Mouse (Mus musculus) embryonic facial prominence, embryonic 15.5 days (tissue): ENCODE results near the gene Tapbpl. TPM values are rescaled to one million over a fixed set of nuclear protein-coding genes. Genes with fewer than 3 reads are reported as not detected.

Experiments
- ATAC-seq: fragments of 200-750 bp; cut with Nextera tagmentation; 2 replicates; pipeline ENCODE4 v1.8.0; 2017; ENCODE audit warnings: low read depth, moderate TSS enrichment; ENCODE audit not compliant: insufficient number of reproducible peaks, low FRiP score, low TSS enrichment
- H3K27ac ChIP-seq: fragments of 300-500 bp; sonication (generic); replicated peaks from 2 replicates; pipeline ENCODE4 v1.5.1; 2015; ENCODE audit warnings: mild to moderate bottlenecking, inconsistent platforms
- H3K27me3 ChIP-seq: fragments of 300-500 bp; sonication (generic); 2 replicates; pipeline ENCODE4 v1.6.1; 2015; ENCODE audit warnings: inconsistent platforms
- H3K36me3 ChIP-seq: fragments of 300-500 bp; sonication (generic); 2 replicates; pipeline ENCODE4 v1.6.1; 2015; ENCODE audit warnings: mild to moderate bottlenecking, inconsistent platforms
- H3K4me1 ChIP-seq: fragments of 300-500 bp; sonication (generic); 2 replicates; pipeline ENCODE4 v1.6.1; 2015; ENCODE audit warnings: inconsistent platforms
- H3K4me2 ChIP-seq: fragments of 300-500 bp; sonication (generic); replicated peaks from 2 replicates; pipeline ENCODE4 v1.6.1; 2015; ENCODE audit warnings: mild to moderate bottlenecking, inconsistent platforms
- H3K4me3 ChIP-seq: fragments of 300-500 bp; sonication (generic); replicated peaks from 2 replicates; pipeline ENCODE4 v1.5.1; 2015; ENCODE audit warnings: mild to moderate bottlenecking, inconsistent platforms
- H3K9ac ChIP-seq: fragments of 300-500 bp; sonication (generic); 2 replicates; pipeline ENCODE4 v1.6.1; 2015; ENCODE audit warnings: inconsistent platforms
- H3K9me3 ChIP-seq: fragments of 300-500 bp; sonication (generic); replicated peaks from 2 replicates; pipeline ENCODE4 v1.6.1; 2016; ENCODE audit warnings: inconsistent platforms
- WGBS: fragments of 180-500 bp; shearing (Covaris S2); methylation state at CpG from one replicate; pipeline ENCODE4 v1.1.7; 2015; 5-methylcytosine and 5-hydroxymethylcytosine counted together
- polyA plus RNA-seq: library from polyadenylated mRNA; unstranded; fragments of >200 nt; fragmentation: Nextera tagmentation; extraction: Ambion mirVana; gene quantifications from 2 replicates; pipeline ENCODE4 v1.2.1, GENCODE M21; 2015

Gene Tapbpl
- polyA plus RNA-seq, 1 experiment from 2014 or later = 5.2 TPM

DNA sequence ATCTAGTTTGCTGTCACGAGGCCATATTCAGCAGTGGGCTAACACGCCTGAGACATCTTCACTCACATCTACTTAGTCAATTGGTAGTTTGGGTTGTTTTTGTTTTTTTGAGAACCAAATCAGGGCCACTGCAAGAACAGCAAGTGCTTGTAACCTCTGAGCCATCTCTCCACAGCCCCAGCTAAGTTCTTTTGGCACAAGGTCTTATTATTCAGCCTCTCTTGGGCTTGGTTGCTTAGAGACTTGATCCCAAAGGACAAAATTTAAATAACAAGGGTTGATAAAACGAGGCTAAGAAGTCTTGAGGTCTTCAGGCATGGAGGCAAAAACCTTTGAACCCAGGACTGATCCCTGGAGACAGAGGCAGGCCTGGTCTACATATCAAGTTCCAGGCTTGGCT lies 35.4 kb downstream of the Tapbpl start:
- Histone ChIP-seq H3K9me3 (no peaks in the 10 kb centered on the region), H3K27me3 (no peaks in the 10 kb centered on the region), H3K27ac (no peak overlapping the region), H3K36me3 (peaks cover 19% of the 10 kb centered on the region), H3K9ac (no peak overlapping the region), H3K4me2 (no peak overlapping the region), H3K4me3 (no peak overlapping the region), H3K4me1 (peaks cover 5% of the 10 kb centered on the region)
- WGBS = 54% methylated on average over 3 of the region's 3 CpGs
- no peak for ATAC-seq

DNA sequence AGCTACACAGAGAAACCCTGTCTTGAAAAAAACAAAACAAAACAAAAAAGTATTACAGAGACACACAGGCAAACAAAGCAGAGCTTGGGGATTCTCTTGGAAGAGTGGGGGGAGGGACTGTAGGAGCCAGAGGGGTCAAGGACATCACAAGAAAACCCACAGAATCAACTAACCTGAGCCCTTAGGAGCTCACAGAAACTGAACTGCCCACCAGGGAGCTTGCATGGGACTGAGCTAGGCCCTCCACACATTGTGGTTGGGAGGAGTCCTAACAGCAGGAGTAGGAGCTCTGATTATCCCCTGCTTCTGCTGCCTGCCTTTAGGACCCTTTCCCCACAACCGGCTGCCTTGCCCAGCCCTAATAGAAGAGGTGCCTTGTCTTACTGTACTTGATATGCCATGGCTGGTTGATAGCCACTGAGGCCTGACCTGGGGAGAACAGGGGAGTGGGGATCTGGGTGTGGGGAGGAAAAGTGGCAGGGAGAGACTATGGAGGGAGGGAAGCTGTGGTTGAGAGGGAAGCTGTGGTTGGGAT lies 36.1 kb downstream of the Tapbpl start:
- Histone ChIP-seq H3K27me3 (no peaks in the 10 kb centered on the region), H3K4me1 (peaks cover 5% of the 10 kb centered on the region), H3K4me2 (no peak overlapping the region), H3K9ac (no peak overlapping the region), H3K9me3 (no peaks in the 10 kb centered on the region), H3K4me3 (no peak overlapping the region), H3K27ac (0 out of 2 replicates have a peak overlapping the region, but pooled peaks have one; percentile 22), H3K36me3 (peaks cover 19% of the 10 kb centered on the region)
- no peak for ATAC-seq
- 32% methylated on average over 1 of the region's 1 CpGs for WGBS

DNA sequence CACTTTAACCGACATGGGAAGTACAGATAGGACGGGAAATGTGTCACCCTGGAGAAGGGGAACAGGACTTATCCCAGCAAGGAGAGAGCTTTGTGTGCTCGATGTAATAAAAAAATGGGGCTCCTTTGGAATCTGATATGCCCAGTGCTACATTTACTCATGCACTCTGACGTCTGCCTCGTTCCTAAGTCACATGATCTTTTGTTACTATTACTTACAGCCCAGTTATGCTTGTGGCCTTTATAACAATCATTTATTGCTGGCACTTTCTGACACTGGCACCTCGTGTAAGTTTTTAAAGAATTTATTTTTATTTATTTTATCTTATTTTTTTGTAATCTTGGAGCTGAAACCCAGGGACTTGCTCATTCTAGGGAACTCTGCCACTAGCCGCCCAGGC lies 38.3 kb downstream of the Tapbpl start:
- WGBS = 55% methylated on average over 7 of the region's 7 CpGs
- 0 out of 2 replicates have a peak overlapping the region, but pooled peaks have one; percentile 80 for H3K4me3 ChIP-seq
- ATAC-seq = no peak

DNA sequence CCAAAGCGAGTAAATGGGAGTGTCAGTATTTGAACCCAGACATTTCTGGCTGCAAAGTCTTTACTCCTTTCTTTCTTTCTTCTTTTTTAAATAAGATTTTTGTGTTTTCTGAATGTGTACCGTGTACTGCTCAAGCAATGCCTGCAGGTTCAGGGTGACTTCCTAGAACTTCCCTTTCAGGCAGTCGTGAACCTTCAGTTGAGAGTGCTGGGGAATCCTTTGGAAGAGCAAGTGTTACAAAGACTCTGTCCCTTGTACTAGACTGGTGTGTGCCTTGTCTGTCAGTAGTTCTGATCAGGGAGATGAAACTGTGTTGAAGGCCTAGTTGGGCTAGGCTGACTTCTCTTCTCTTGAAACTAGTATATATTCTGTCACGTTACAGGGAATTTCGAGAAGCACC lies 38.8 kb downstream of the Tapbpl start:
- peak overlapping the region; percentile 62 for H3K9ac ChIP-seq
- H3K36me3 ChIP-seq = peaks cover 33% of the 10 kb centered on the region
- peak overlapping the region; percentile 80 for H3K4me3 ChIP-seq
- peaks cover 5% of the 10 kb centered on the region for H3K4me1 ChIP-seq
- no peak for ATAC-seq
- peak overlapping the region; percentile 100; the same call in 1 of the 2 replicates for H3K27ac ChIP-seq
- H3K9me3 ChIP-seq = no peaks in the 10 kb centered on the region
- peak overlapping the region; percentile 78 for H3K4me2 ChIP-seq
- WGBS = 33% methylated on average over 5 of the region's 5 CpGs
- no peaks in the 10 kb centered on the region for H3K27me3 ChIP-seq

More for the DNA sequence above, 38.3 kb downstream of the Tapbpl start:
- Histone ChIP-seq H3K27ac (no peak overlapping the region), H3K9me3 (no peaks in the 10 kb centered on the region), H3K9ac (no peak overlapping the region), H3K27me3 (no peaks in the 10 kb centered on the region), H3K4me1 (peaks cover 5% of the 10 kb centered on the region), H3K36me3 (peaks cover 28% of the 10 kb centered on the region), H3K4me2 (peak overlapping the region; percentile 78; the same call in 1 of the 2 replicates)

DNA sequence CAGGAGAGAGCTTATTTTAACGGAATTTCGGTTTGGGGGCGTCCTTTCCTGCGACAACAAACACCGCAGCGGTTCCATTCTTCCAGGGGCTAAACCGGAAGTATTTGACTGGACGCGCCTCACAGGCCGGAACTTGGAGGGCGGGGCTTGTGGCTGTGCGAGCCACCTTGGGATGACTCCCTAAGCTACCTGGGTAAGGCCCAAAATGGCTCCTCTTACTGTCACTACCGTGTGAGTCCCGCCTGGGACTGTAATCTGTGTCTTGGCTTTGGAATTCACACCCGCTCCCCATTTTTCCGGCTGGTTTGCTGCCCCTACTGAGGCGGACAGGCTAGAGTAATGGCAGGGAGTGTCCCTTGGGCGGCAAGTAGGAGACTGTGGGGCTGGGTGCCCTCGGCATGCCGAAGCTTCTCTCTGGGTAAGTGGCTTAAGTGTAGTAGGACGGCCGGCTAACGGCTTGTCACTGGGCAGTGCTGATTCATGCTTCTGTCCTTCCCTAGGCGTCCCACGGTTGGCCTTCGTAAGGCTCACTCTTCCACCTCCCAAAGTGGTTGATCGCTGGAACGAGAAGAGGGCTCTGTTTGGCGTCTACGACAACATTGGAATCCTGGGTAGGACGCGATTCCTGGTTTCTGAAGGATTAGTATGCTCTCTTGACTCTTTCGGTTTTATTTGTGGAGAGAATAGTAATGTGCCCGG lies 39.5 kb downstream of the Tapbpl start:
- WGBS = under 1% methylated on average over 34 of the region's 34 CpGs
- peaks cover 40% of the 10 kb centered on the region for H3K36me3 ChIP-seq
- H3K4me3 ChIP-seq = peak overlapping the region; percentile 80

DNA sequence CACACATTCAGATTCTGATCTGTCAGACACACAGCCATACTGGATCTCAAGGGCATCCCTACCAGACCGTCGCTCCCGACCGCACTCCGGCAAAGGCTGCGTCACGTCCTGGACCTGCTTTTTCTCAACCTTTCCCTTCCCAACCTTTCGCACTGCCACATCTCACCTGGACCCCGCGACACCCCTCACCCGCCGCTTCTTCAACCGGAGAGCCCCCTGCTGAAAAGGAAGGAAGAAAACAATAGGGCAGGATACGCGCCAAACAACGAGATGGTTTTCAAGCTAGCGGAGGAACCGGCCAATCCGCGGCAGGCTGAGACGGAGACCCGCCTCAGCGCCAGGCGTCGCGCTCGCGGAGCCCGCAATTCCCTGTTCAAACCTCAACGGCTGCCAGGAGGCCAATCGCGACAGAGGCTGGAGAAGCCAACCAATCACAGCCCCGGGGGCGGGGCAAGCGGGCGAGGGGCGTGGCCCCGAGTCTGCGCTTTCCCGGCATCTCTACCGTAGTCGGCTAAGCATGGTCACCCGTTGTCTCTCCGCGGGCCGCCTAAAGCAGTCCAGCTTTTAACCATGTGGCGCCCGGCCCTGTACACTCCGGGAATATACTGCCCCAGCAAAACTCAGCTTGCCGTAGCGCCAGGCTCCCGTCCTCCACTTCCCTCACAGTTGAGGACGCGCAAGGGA lies 40.2 kb downstream of the Tapbpl start, which contains the start of the genes Ncapd2 and Mrpl51:
Ncapd2 (minus strand) TSS at position 370 of the 684 bp plus-strand sequence.
Mrpl51 (plus strand) TSS at position 470 of the 684 bp plus-strand sequence.
- H3K36me3 ChIP-seq = peaks cover 47% of the 10 kb centered on the region
- WGBS = under 1% methylated on average over 54 of the region's 54 CpGs
- ATAC-seq = peak; percentile 96
- no peaks in the 10 kb centered on the region for H3K27me3 ChIP-seq
- peaks cover 5% of the 10 kb centered on the region for H3K4me1 ChIP-seq
- H3K9ac ChIP-seq = peak within 1 kb of the TSS; percentile 65
- H3K9me3 ChIP-seq = no peaks in the 10 kb centered on the region
- H3K27ac ChIP-seq = peak within 1 kb of the TSS; percentile 100
- H3K4me2 ChIP-seq = peak within 1 kb of the TSS; percentile 78
- peak within 1 kb of the TSS; percentile 80 for H3K4me3 ChIP-seq

More for the DNA sequence above, 39.5 kb downstream of the Tapbpl start:
- H3K9ac ChIP-seq = peak overlapping the region; percentile 65
- H3K9me3 ChIP-seq = no peaks in the 10 kb centered on the region
- H3K27ac ChIP-seq = peak overlapping the region; percentile 100
- H3K4me2 ChIP-seq = peak overlapping the region; percentile 78
- peaks cover 5% of the 10 kb centered on the region for H3K4me1 ChIP-seq
- H3K27me3 ChIP-seq = no peaks in the 10 kb centered on the region
- ATAC-seq = peak; percentile 92

DNA sequence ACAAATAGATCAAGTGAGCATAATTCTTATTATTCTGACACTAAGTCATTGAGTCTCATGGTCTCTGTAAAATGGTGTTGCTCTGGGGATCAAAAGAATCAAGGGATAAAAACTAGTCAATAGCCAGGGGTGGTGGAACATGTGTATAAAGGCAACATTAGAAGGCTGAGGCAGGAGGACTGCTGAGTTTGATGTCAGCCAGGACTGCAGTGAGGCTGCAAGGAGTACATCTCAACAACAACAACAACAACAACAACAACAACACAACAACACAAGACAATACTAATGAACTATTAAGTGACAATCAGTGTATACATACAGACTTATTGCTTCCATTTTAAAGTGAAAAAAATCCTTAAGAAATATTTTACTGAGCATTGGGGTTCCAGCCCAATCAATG lies 40.8 kb downstream of the Tapbpl start:
- Histone ChIP-seq H3K27ac (peak overlapping the region; percentile 100), H3K4me2 (peak overlapping the region; percentile 78), H3K9ac (peak overlapping the region; percentile 64), H3K27me3 (no peaks in the 10 kb centered on the region), H3K36me3 (peaks cover 53% of the 10 kb centered on the region), H3K4me1 (peaks cover 5% of the 10 kb centered on the region), H3K9me3 (no peaks in the 10 kb centered on the region), H3K4me3 (peak overlapping the region; percentile 80)
- no peak for ATAC-seq

DNA sequence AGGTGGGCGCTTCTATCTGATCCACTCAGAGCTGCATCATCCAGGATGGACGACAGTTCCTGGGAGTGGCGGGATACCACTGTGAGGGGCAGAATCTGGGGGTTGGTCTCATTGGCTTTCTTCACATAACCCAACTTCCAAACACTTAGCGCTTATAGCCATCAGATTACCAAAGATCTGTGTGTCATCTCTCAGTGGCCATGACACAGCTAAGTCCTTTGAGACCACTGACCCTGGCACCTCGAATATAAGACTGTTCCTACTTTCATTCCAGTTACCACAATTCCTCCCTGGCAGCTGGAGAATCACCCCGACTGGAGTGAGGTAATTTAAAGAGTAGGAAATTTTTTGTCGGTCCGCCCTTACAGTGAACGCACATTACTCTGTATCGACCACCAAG lies 45.5 kb downstream of the Tapbpl start:
- Histone ChIP-seq H3K27ac (no peak overlapping the region), H3K4me1 (no peaks in the 10 kb centered on the region), H3K4me2 (no peak overlapping the region), H3K9ac (no peak overlapping the region), H3K9me3 (no peaks in the 10 kb centered on the region), H3K36me3 (peaks cover 77% of the 10 kb centered on the region), H3K27me3 (no peaks in the 10 kb centered on the region), H3K4me3 (no peak overlapping the region)
- 93% methylated on average over 10 of the region's 10 CpGs for WGBS
- ATAC-seq = no peak

DNA sequence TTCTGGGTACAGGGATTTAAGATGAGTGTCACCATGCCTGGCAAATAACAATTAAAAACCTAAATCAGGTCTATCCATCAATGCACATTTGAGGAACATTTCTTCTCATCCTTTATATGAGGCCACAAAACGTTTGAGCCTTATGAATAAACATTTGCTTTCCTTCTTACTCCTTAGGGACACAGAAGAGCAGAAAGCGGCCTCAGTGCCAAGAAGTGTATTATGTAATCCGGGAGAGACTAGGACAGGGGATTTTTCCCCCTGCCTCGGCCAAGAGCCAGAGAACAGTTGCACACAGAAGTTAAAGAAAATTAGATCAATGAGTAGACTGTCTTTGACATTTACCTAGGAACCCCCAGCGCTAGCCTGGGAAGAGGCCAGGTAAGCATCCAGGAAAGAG lies 49.5 kb downstream of the Tapbpl start:
- no peak for ATAC-seq
- H3K36me3 ChIP-seq = peaks cover 93% of the 10 kb centered on the region
- H3K27ac ChIP-seq = no peak overlapping the region
- H3K27me3 ChIP-seq = no peaks in the 10 kb centered on the region
- no peaks in the 10 kb centered on the region for H3K9me3 ChIP-seq
- H3K9ac ChIP-seq = no peak overlapping the region
- no peak overlapping the region for H3K4me2 ChIP-seq
- 79% methylated on average over 5 of the region's 5 CpGs for WGBS
- no peaks in the 10 kb centered on the region for H3K4me1 ChIP-seq
- H3K4me3 ChIP-seq = no peak overlapping the region

DNA sequence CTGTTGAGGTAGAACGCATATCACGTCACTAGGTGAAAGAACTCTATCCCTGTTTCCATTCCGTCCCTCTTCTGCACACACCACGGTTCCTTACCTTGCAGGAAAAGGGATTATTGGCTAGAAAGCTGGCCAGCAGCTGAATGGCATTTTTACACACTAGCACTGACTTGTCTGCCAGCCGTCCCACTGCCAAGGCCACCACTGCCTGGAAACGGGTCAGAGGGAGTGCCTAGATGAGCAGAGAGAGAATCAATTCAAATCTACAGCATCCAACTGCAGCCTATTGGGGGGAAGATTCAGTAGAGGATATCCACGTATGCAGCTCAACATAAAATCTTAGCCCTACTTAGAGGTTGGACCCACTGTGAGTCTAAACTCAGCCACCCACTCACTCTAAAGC lies 52.1 kb downstream of the Tapbpl start:
- Histone ChIP-seq H3K27me3 (no peaks in the 10 kb centered on the region), H3K9ac (no peak overlapping the region), H3K4me1 (no peaks in the 10 kb centered on the region), H3K27ac (no peak overlapping the region), H3K4me3 (no peak overlapping the region), H3K36me3 (peaks cover 93% of the 10 kb centered on the region), H3K4me2 (no peak overlapping the region), H3K9me3 (no peaks in the 10 kb centered on the region)
- no peak for ATAC-seq
- 92% methylated on average over 7 of the region's 7 CpGs for WGBS

DNA sequence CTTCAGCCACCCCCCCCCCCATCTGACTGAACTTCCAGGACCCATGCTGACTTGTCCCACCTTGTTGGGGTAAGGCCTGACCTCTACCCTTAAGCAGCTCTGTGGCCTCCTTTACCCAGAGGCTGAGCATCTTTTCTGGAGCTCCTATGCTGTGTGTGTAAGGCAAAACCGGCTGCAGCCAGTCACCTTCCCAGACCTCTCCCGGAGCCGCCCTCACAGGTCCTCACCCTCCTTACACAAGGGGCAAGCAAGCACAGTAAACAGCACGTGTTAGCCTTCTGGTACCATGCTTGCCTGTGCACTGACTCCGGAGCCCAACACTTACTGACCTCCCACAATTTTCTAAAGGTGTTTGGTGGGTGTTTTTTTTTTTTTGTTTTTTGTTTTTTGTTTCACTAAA lies 56.2 kb downstream of the Tapbpl start:
- H3K27ac ChIP-seq = no peak overlapping the region
- H3K27me3 ChIP-seq = no peaks in the 10 kb centered on the region
- ATAC-seq = no peak
- no peak overlapping the region for H3K4me2 ChIP-seq
- H3K36me3 ChIP-seq = peaks cover 97% of the 10 kb centered on the region
- no peaks in the 10 kb centered on the region for H3K9me3 ChIP-seq
- no peak overlapping the region for H3K4me3 ChIP-seq
- WGBS = 89% methylated on average over 5 of the region's 5 CpGs
- H3K4me1 ChIP-seq = no peaks in the 10 kb centered on the region
- H3K9ac ChIP-seq = no peak overlapping the region
